Mouse (Mus musculus): ENCODE data around the gene Dtymk. TPM values are rescaled to one million over a fixed set of nuclear protein-coding genes. Genes with fewer than 3 reads are reported as not detected.
"Not testable (repeated sequence)": the region's sequence is repeated elsewhere in the genome, so short reads cannot be mapped to it uniquely, and the experiment has no call there.

Gene Dtymk
- polyA plus RNA-seq, 1 experiment from 2014 or later, result 214 TPM

DNA sequence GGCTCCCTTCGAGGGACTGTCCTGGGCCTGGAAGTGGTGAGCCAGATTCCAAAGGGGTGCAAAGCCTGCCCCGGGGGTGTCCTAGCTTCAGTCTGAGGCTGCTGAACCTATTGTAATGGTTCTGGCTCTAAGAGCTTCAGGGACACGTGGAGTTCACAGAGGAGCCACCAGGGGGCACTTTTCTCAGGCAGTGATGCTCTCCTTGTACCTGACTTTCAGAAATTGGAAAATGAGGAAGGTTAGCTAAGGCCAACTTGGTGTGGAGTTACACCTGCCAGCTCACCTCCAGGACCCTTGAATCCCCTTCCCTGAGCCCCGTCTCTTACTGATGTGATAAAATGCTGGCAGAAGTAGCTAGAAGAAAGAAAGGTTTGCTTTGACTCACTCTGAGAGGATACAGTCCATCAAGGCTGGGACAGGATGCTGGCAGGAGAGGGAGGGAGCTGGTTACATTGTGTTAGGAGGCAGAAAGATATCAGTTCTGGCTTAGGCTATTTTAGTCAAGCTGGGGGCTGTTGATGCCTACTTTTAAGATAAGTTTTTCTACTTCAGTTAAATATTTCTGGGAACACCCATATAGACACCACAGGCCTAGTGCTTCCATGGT lies 31.1 kb upstream of the Dtymk start:
- not testable (repeated sequence) for H3K27ac ChIP-seq (replicated peaks; ENCODE audit: low read depth, low read length); H3K9me3 ChIP-seq (ENCODE audit: control insufficient read depth, low read length); H3K4me2 ChIP-seq (ENCODE audit: low read depth, low read length); ATAC-seq (ENCODE audit: low read depth); H3K27me3 ChIP-seq (replicated peaks; ENCODE audit: control insufficient read depth, insufficient read depth, low read length); H3K4me1 ChIP-seq (ENCODE audit: control insufficient read depth, insufficient read depth, low read length); DNase-seq (ENCODE audit: low spot score); H3K4me3 ChIP-seq (ENCODE audit: low read depth, low read length); H3K9ac ChIP-seq (ENCODE audit: low read depth, low read length)
- WGBS, result 73% methylated on average over 1 of the region's 4 CpGs
- H3K36me3 ChIP-seq (ENCODE audit: control insufficient read depth, insufficient read depth, low read length), result peaks cover 28% of the 10 kb centered on the region; the same call in 1 of the 2 replicates

DNA sequence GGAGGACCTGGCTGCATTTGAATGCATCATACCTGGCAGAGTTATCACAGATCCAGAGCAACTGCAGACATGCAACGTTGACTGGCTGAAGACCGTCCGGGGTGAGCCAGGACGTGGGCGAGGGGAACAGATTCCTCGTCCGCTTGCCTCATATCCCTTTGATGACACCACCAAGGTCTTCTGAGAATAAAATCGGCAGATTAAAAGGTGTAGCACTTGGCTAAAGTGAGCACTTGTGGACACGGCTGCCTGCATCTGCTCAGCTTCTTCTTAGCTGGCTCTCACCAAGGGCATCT lies 24.8 kb upstream of the Dtymk start:
- H3K9ac ChIP-seq (ENCODE audit: low read depth, low read length), result no peak overlapping the region
- H3K9me3 ChIP-seq (ENCODE audit: control insufficient read depth, low read length), result no peaks in the 10 kb centered on the region
- DNase-seq (ENCODE audit: low spot score), result no peak
- WGBS, result 89% methylated on average over 9 of the region's 9 CpGs
- no peaks in the 10 kb centered on the region for H3K27me3 ChIP-seq (replicated peaks; ENCODE audit: control insufficient read depth, insufficient read depth, low read length)
- ATAC-seq (ENCODE audit: low read depth), result no peak
- peak overlapping the region; percentile 72; the same call in 1 of the 2 replicates for H3K4me2 ChIP-seq (ENCODE audit: low read depth, low read length)
- 0 out of 2 replicates have a peak, but pooled peaks cover 10% of the 10 kb centered on the region for H3K36me3 ChIP-seq (ENCODE audit: control insufficient read depth, insufficient read depth, low read length)
- no peak overlapping the region for H3K4me3 ChIP-seq (ENCODE audit: low read depth, low read length)
- H3K27ac ChIP-seq (replicated peaks; ENCODE audit: low read depth, low read length), result no peak overlapping the region
- H3K4me1 ChIP-seq (ENCODE audit: control insufficient read depth, insufficient read depth, low read length), result 0 out of 2 replicates have a peak, but pooled peaks cover 4% of the 10 kb centered on the region

DNA sequence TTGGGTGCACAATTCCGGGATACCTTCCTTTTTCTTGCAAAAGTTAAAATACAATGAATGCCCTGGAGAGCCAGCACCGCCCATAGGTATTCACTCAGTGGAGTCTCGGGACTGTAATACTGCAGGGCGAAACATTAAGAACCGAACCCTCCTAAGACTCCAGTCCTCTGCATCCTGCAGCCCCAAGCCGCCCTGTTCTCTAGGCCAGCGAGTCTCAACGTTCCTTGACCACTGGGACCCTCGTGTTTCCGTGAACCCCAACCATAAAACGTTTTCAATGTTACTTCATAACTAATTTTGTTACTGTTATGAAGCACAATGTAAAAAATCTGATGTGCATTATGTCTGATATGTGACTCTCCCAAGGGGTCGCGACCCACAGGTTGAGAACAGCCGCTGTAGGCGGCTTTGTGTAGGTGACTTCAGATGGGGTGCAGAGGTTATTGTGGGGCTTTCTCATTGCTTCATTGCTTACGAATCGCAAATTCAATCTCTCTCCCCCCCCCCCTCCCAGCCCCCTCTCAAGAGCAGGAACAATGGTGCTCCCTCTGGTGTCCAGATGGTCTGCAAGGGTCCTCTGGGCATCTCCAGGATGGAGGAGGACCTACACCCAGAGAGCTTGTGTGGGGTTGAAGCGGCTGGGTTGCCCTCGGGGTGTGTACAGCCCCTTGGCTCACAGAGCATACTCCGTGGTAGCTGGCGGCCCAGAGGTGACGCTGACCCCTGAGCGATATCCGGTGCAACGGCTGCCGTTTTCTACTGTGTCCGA lies 24.2 kb upstream of the Dtymk start:
- Histone ChIP-seq H3K9me3 (ENCODE audit: control insufficient read depth, low read length) (no peaks in the 10 kb centered on the region), H3K4me3 (ENCODE audit: low read depth, low read length) (peak overlapping the region; percentile 60), H3K27ac (replicated peaks; ENCODE audit: low read depth, low read length) (peak overlapping the region; percentile 95), H3K27me3 (replicated peaks; ENCODE audit: control insufficient read depth, insufficient read depth, low read length) (no peaks in the 10 kb centered on the region), H3K36me3 (ENCODE audit: control insufficient read depth, insufficient read depth, low read length) (peaks cover 15% of the 10 kb centered on the region), H3K4me2 (ENCODE audit: low read depth, low read length) (peak overlapping the region; percentile 72), H3K9ac (ENCODE audit: low read depth, low read length) (peak overlapping the region; percentile 78), H3K4me1 (ENCODE audit: control insufficient read depth, insufficient read depth, low read length) (0 out of 2 replicates have a peak, but pooled peaks cover 4% of the 10 kb centered on the region)
- ATAC-seq (ENCODE audit: low read depth) (no peak), DNase-seq (ENCODE audit: low spot score) (no peak)
- WGBS, result 40% methylated on average over 27 of the region's 27 CpGs

DNA sequence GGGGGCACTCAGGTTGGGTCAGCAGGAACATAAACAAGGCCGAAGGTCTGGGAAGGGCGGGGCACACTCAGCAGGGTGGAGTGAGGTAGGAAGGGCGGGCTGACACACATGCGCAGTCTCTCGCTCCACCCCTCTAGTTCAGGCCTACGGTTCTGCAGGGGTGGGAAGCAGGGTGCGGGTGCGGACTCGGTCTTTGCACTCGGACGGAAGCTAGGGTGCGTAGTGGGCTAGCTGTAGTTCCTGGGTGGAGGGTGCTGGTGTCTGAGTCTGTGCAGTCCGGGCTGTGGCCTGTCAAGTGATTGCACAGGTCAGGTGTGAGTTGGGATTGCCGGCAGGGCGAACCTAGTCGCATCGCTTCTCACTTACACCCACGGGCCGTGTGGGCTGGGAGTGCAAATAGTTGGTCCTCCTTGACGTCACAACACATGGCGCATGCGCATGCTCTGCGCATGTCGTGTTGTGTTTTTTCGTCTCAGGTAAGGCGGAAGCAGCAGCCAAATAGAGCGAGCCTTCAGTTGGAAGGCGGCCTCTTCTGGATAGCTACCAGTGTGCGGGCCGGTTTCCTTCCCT lies 23.5 kb upstream of the Dtymk start:
- DNase-seq (ENCODE audit: low spot score) (peak; percentile 98), ATAC-seq (ENCODE audit: low read depth) (peak; percentile 98)
- peak overlapping the region; percentile 72 for H3K4me2 ChIP-seq (ENCODE audit: low read depth, low read length)
- H3K9me3 ChIP-seq (ENCODE audit: control insufficient read depth, low read length), result no peaks in the 10 kb centered on the region
- no peaks in the 10 kb centered on the region for H3K27me3 ChIP-seq (replicated peaks; ENCODE audit: control insufficient read depth, insufficient read depth, low read length)
- under 1% methylated on average over 23 of the region's 30 CpGs for WGBS
- H3K27ac ChIP-seq (replicated peaks; ENCODE audit: low read depth, low read length), result peak overlapping the region; percentile 95
- H3K36me3 ChIP-seq (ENCODE audit: control insufficient read depth, insufficient read depth, low read length), result peaks cover 21% of the 10 kb centered on the region
- peak overlapping the region; percentile 78 for H3K9ac ChIP-seq (ENCODE audit: low read depth, low read length)
- H3K4me3 ChIP-seq (ENCODE audit: low read depth, low read length), result peak overlapping the region; percentile 60
- 0 out of 2 replicates have a peak, but pooled peaks cover 4% of the 10 kb centered on the region for H3K4me1 ChIP-seq (ENCODE audit: control insufficient read depth, insufficient read depth, low read length)

DNA sequence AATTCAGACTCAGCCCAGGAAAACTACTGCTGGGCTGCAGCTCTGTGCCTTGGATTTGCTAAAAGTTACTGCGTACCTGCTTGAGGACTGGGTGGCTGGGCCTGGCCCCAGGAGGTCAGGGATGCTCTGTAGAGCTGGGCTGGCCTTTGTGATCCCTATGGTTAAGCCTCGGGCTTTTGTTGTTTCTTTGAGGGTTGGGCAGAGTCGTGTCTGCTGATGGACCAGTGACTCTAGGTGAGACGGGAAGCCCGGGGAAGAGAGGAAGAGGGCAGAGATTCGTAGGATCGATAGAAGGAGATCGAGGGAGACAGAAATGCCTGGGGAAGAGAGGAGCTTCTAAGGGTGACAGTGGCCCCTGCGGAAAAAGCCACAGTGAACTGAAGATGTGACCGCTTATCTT lies 22.9 kb upstream of the Dtymk start, which contains the start of gene D2hgdh:
Gene D2hgdh, plus strand, starts transcription at position 301 of the 400 bp plus-strand sequence.
- H3K4me3 ChIP-seq (ENCODE audit: low read depth, low read length), result peak within 1 kb of the TSS; percentile 60
- DNase-seq (ENCODE audit: low spot score) (no peak), ATAC-seq (ENCODE audit: low read depth) (no peak)
- H3K36me3 ChIP-seq (ENCODE audit: control insufficient read depth, insufficient read depth, low read length), result peaks cover 22% of the 10 kb centered on the region
- H3K9ac ChIP-seq (ENCODE audit: low read depth, low read length), result peak within 1 kb of the TSS; percentile 78
- no peaks in the 10 kb centered on the region for H3K9me3 ChIP-seq (ENCODE audit: control insufficient read depth, low read length)
- peak within 1 kb of the TSS; percentile 72 for H3K4me2 ChIP-seq (ENCODE audit: low read depth, low read length)
- WGBS, result 9% methylated on average over 10 of the region's 10 CpGs
- no peaks in the 10 kb centered on the region for H3K27me3 ChIP-seq (replicated peaks; ENCODE audit: control insufficient read depth, insufficient read depth, low read length)
- H3K27ac ChIP-seq (replicated peaks; ENCODE audit: low read depth, low read length), result peak within 1 kb of the TSS; percentile 95
- 0 out of 2 replicates have a peak, but pooled peaks cover 4% of the 10 kb centered on the region for H3K4me1 ChIP-seq (ENCODE audit: control insufficient read depth, insufficient read depth, low read length)

DNA sequence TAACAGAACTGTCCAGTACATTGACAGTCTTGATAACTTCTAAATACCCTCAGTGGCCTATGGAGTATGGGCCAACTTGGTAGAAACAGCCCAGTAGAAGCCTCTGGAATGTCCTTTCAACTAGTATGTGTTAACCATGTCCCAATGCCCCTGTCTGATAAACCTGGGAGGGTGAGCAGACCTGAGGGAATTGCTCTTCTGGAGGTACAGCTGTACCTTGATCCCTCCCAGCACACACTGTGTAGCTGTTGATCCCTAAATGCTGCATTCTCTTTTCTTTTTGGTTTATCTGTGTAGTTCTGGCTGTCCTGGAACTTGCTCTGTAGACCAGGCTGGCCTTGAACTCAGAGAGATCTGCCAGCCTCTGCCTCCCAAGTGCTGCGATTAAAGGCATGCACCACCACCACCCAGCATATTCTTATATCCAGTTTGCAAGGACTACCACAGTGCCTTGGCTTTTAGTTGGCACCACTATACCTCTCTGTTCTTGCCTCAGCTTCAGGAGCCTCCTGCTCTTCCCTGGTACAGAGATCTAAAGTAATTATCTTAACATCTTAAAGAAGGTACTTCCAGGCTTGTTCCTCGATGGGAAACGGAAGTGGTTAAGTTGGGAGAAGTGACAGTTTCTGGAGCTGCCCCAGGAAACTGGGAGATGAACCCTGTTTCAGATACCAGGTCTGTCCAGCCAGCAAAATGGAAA lies 22.2 kb upstream of the Dtymk start:
- no peak overlapping the region; the same call in 1 of the 2 replicates for H3K4me3 ChIP-seq (ENCODE audit: low read depth, low read length)

DNA sequence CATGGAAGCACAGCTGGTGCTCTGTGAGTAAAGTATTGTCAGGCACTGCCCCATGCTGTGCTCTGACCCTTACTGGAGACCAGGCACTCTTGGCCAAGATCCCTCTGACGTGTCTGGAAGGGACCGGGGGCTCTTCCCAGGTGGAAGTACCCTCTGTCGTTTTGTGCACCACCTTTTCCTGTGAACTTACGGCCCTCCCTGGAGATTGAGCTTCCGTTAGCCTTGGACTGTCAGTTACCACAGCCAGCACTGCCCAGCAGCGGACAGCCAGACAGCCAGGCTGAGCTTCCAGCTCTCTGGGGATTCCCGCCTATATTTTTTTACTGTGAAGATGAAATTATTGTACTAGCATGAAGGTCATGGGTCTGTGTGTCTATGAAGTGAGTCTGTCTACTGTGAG lies 17.0 kb upstream of the Dtymk start:
- Histone ChIP-seq H3K4me1 (ENCODE audit: control insufficient read depth, insufficient read depth, low read length) (no peaks in the 10 kb centered on the region), H3K9me3 (ENCODE audit: control insufficient read depth, low read length) (no peaks in the 10 kb centered on the region), H3K36me3 (ENCODE audit: control insufficient read depth, insufficient read depth, low read length) (peaks cover 81% of the 10 kb centered on the region), H3K27ac (replicated peaks; ENCODE audit: low read depth, low read length) (no peak overlapping the region), H3K27me3 (replicated peaks; ENCODE audit: control insufficient read depth, insufficient read depth, low read length) (no peaks in the 10 kb centered on the region), H3K4me2 (ENCODE audit: low read depth, low read length) (no peak overlapping the region), H3K9ac (ENCODE audit: low read depth, low read length) (no peak overlapping the region), H3K4me3 (ENCODE audit: low read depth, low read length) (no peak overlapping the region)
- 89% methylated on average over 7 of the region's 7 CpGs for WGBS
- DNase-seq (ENCODE audit: low spot score) (no peak), ATAC-seq (ENCODE audit: low read depth) (no peak)

More for the DNA sequence above, 22.2 kb upstream of the Dtymk start:
- Histone ChIP-seq H3K9me3 (ENCODE audit: control insufficient read depth, low read length) (no peaks in the 10 kb centered on the region), H3K27me3 (replicated peaks; ENCODE audit: control insufficient read depth, insufficient read depth, low read length) (no peaks in the 10 kb centered on the region), H3K27ac (replicated peaks; ENCODE audit: low read depth, low read length) (peak overlapping the region; percentile 95; the same call in 1 of the 2 replicates), H3K9ac (ENCODE audit: low read depth, low read length) (no peak overlapping the region), H3K4me2 (ENCODE audit: low read depth, low read length) (peak overlapping the region; percentile 72; the same call in 1 of the 2 replicates), H3K36me3 (ENCODE audit: control insufficient read depth, insufficient read depth, low read length) (peaks cover 29% of the 10 kb centered on the region), H3K4me1 (ENCODE audit: control insufficient read depth, insufficient read depth, low read length) (0 out of 2 replicates have a peak, but pooled peaks cover 4% of the 10 kb centered on the region)
- WGBS, result 75% methylated on average over 3 of the region's 3 CpGs
- no peak for DNase-seq (ENCODE audit: low spot score)
- ATAC-seq (ENCODE audit: low read depth), result no peak

DNA sequence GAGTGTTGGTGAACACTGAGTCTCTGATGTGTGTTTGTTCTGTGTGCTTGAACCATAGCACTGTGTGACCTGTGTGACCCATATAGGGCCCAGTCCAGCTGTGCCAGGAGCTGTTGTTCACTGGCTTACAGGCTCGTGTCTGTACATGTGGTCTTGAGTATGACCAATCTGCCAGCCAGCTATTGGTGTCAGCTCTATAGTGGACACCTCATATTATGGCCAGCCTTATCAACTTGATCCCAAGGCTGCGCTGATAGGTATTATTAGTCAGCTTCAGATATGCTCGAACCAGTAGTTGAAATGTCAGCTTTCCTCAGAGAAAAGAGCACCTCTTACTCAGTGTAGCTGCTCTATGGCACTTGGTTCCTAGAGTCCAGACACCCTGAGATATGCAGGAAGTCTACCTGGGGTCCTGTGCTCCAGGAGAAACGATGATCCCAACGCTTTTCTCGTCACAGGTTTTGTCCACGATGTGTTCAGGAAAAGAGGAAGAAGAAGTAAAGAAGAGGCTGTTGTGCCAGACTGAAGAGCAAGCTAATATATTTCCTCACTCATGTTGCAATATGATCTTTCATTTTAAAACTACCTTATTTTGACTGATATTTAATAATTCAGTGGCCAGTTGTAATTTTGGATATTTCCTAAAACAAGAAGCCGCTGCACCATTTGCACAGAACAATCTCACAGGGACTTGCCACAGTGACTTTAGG lies 16.2 kb upstream of the Dtymk start:
- Histone ChIP-seq H3K27ac (replicated peaks; ENCODE audit: low read depth, low read length) (no peak overlapping the region), H3K4me2 (ENCODE audit: low read depth, low read length) (no peak overlapping the region), H3K9me3 (ENCODE audit: control insufficient read depth, low read length) (no peaks in the 10 kb centered on the region), H3K36me3 (ENCODE audit: control insufficient read depth, insufficient read depth, low read length) (peaks cover 89% of the 10 kb centered on the region), H3K4me3 (ENCODE audit: low read depth, low read length) (no peak overlapping the region), H3K9ac (ENCODE audit: low read depth, low read length) (no peak overlapping the region), H3K4me1 (ENCODE audit: control insufficient read depth, insufficient read depth, low read length) (no peaks in the 10 kb centered on the region), H3K27me3 (replicated peaks; ENCODE audit: control insufficient read depth, insufficient read depth, low read length) (no peaks in the 10 kb centered on the region)
- DNase-seq (ENCODE audit: low spot score) (no peak), ATAC-seq (ENCODE audit: low read depth) (no peak)
- WGBS, result 93% methylated on average over 8 of the region's 8 CpGs
